Mouse (Mus musculus) liver, adult 2 months (tissue): ENCODE data around the gene Foxn2. TPM values are rescaled to one million over a fixed set of nuclear protein-coding genes. Genes with fewer than 3 reads are reported as not detected.

Experiments
- DNase-seq: peaks from one replicate; pipeline ENCODE4 v3.0.0-alpha.2; 2011; ENCODE audit warnings: low read depth, low spot score; ENCODE audit errors: extremely low read depth
- H3K27ac ChIP-seq: fragments of 200-500 bp; replicated peaks from 2 replicates; pipeline ENCODE4 v1.5.1; 2012; ENCODE audit warnings: low read depth, mild to moderate bottlenecking, control low read depth, inconsistent platforms, low read length; ENCODE audit not compliant: insufficient read depth
- H3K27me3 ChIP-seq: fragments of 200-500 bp; 2 replicates; pipeline ENCODE4 v1.6.1; 2012; ENCODE audit warnings: mild to moderate bottlenecking, moderate library complexity, low read length, inconsistent platforms; ENCODE audit not compliant: control insufficient read depth, insufficient read depth
- H3K36me3 ChIP-seq: fragments of 200-500 bp; 2 replicates; pipeline ENCODE4 v1.6.1; 2012; ENCODE audit warnings: low read length, inconsistent platforms; ENCODE audit not compliant: control insufficient read depth, insufficient read depth
- H3K4me1 ChIP-seq: fragments of 200-500 bp; 2 replicates; pipeline ENCODE4 v1.6.1; 2011; ENCODE audit warnings: low read length; ENCODE audit not compliant: control insufficient read depth, insufficient read depth
- H3K4me3 ChIP-seq: fragments of 200-500 bp; 2 replicates; pipeline ENCODE4 v1.5.1; 2011; ENCODE audit warnings: low read depth, mild to moderate bottlenecking, control low read depth, low read length, moderate library complexity; ENCODE audit not compliant: insufficient read depth
- H3K79me2 ChIP-seq: fragments of 200-500 bp; 2 replicates; pipeline ENCODE4 v1.6.1; 2012; ENCODE audit warnings: inconsistent platforms, mild to moderate bottlenecking, low read length, moderate library complexity; ENCODE audit not compliant: control insufficient read depth, insufficient read depth
- H3K9ac ChIP-seq: fragments of 200-500 bp; 2 replicates; pipeline ENCODE4 v1.6.1; 2012; ENCODE audit warnings: low read depth, mild to moderate bottlenecking, control low read depth, inconsistent platforms, low read length
- CTCF ChIP-seq: fragments of 200-500 bp; IDR thresholded peaks from 2 replicates; pipeline ENCODE4 v1.5.1; 2011; ENCODE audit warnings: low read depth, low read length, control low read depth
- POLR2A ChIP-seq: fragments of 200-500 bp; IDR thresholded peaks from 2 replicates; pipeline ENCODE4 v1.6.1; 2011; ENCODE audit warnings: low read length, control low read depth; ENCODE audit not compliant: insufficient read depth; ENCODE audit errors: extremely low read depth
- WGBS: fragments of 180-500 bp; shearing (Covaris S2); methylation state at CpG from one replicate; pipeline ENCODE4 v1.1.7; 2018; 5-methylcytosine and 5-hydroxymethylcytosine counted together
- polyA plus RNA-seq: library from polyadenylated mRNA; depleted of rRNA; stranded (reverse); fragments of >200 nt; gene quantifications from 2 replicates; pipeline ENCODE4 v1.2.3, GENCODE M21; 2012; rRNA removed
- total RNA-seq: library from RNA; depleted of rRNA; stranded (reverse); fragments of >200 nt; gene quantifications from 2 replicates; pipeline ENCODE4 v1.2.3, GENCODE M21; 2014; rRNA removed

The Foxn2 gene
- total and polyA plus RNA-seq, 2 experiments, result 2.9 to 12.3 TPM

DNA sequence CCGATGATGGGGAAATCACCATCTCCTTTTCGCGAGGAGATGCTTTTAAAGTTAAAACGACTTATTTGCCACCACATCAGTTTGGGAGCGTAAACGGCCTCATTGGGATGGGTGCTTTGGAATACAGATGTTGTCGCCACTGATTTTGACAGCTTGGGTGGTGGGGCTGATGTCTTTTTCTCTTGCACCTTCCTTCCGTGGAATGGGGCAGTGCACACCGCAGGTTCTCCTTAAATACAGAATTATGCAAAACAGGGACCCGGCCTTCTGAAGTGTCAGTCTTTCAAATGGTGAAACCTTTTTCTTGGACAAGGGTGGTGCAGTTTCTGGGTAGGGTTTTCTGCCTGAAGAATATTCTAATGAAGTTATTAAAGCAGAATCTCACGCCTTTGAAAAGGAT is 90.2 kb downstream of the Foxn2 start:
- H3K27ac ChIP-seq, result no peak overlapping the region
- no peak for TF ChIP-seq POLR2A
- no peak for TF ChIP-seq CTCF
- peak overlapping the region; percentile 55 for H3K9ac ChIP-seq
- H3K79me2 ChIP-seq, result peaks cover 13% of the 10 kb centered on the region; the same call in 1 of the 2 replicates
- no peaks in the 10 kb centered on the region for H3K36me3 ChIP-seq
- peak overlapping the region; percentile 79 for H3K4me3 ChIP-seq
- DNase-seq, result no peak
- no peaks in the 10 kb centered on the region for H3K27me3 ChIP-seq
- 9% methylated on average over 11 of the region's 11 CpGs for WGBS
- H3K4me1 ChIP-seq, result peaks cover 5% of the 10 kb centered on the region

GRCm38 (mm10) chr17:88531176-88531575 is 90.7 kb downstream of the Foxn2 start:
- no peak overlapping the region for H3K4me3 ChIP-seq
- no peaks in the 10 kb centered on the region for H3K27me3 ChIP-seq
- no peak for TF ChIP-seq POLR2A
- TF ChIP-seq CTCF, result no peak
- DNase-seq, result no peak
- WGBS, result 65% methylated on average over 6 of the region's 6 CpGs
- peaks cover 13% of the 10 kb centered on the region; the same call in 1 of the 2 replicates for H3K79me2 ChIP-seq
- no peaks in the 10 kb centered on the region for H3K36me3 ChIP-seq
- no peak overlapping the region for H3K27ac ChIP-seq
- H3K9ac ChIP-seq, result no peak overlapping the region
- H3K4me1 ChIP-seq, result peaks cover 5% of the 10 kb centered on the region

DNA sequence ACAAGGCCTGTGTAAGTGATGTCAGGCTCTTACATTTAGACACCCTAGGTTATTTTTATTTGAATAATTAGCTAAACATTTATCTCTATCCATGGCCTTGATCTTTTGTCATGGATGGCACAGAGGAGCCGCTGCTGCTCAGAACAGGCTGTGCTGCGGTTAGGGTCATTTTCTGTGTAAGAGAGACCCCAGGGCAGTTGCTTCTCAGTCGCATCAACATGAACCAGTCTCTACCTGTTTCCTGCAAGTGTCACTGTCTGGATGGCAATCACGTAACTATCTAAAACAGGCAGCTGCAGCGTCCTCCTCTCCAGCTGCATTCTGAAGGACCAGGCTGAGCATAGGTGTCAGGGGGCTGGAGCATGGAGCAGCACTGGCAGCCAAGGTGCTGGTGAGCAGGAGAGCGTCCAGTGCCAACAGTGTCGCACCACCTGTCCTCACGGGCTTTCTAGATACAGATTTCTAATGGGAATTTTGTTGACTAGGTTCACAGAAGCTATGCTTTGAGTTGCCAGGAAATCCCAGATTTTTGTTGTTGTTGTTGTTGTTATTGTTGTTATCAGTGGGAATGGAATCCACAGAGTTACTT is 97.4 kb downstream of the Foxn2 start:
- no peak for TF ChIP-seq CTCF
- no peak for TF ChIP-seq POLR2A
- Histone ChIP-seq H3K4me3 (no peak overlapping the region), H3K4me1 (peaks cover 3% of the 10 kb centered on the region; the same call in 1 of the 2 replicates), H3K27ac (no peak overlapping the region), H3K27me3 (no peaks in the 10 kb centered on the region), H3K36me3 (no peaks in the 10 kb centered on the region), H3K79me2 (peaks cover 20% of the 10 kb centered on the region; the same call in 1 of the 2 replicates), H3K9ac (no peak overlapping the region)
- 85% methylated on average over 8 of the region's 8 CpGs for WGBS
- DNase-seq, result no peak

Other genes with a start within 250 kb of the Foxn2 start
- gene Ppp1r21, start 89.4 kb downstream of the Foxn2 start, total RNA-seq, result 17.9 and 21.7 TPM in 2 replicates
- 13.7 and 14.2 TPM in 2 replicates for gene Ppp1r21, start 89.4 kb downstream of the Foxn2 start, polyA plus RNA-seq
- gene Ston1, start 157.0 kb downstream of the Foxn2 start, total RNA-seq, result 2.5 and 5.3 TPM in 2 replicates
- gene Ston1, start 157.0 kb downstream of the Foxn2 start, polyA plus RNA-seq, result 5.1 and 5.8 TPM in 2 replicates
- not detected in 2 replicates for gene Gtf2a1l, start 227.9 kb downstream of the Foxn2 start, total RNA-seq
- not detected in 2 replicates for gene Gtf2a1l, start 227.9 kb downstream of the Foxn2 start, polyA plus RNA-seq